Comparison of ENCODE assay signal across 7 mouse cellular contexts in the genomic region with DNA sequence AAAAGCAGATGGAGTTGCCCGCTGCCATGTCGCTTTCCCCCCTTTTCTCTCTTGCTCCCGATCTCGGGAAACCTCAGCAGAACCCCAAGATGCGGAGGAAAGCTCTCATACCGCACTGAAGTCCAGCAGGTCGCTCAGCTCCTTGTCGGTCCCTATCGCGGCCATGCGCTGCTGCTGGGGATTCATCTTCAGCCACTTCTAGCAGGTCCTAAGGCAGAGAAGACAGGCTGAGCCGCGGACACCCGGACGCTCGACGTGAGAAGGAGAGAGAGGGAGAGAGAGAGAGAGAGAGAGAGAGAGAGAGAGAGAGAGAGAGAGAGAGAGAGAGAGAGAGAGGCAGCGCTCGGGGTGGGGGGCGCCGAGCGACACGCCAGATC. TPM values are rescaled to one million over a fixed set of nuclear protein-coding genes. Genes with fewer than 3 reads are reported as not detected.
DNase-seq lines count a peak whose midpoint lies in the region; ATAC-seq lines count a peak whose summit lies in the region.

No protein-coding gene starts in this region.

- 0 out of 2 replicates have a peak, but pooled peaks have one; percentile 22 for ATAC-seq in embryonic facial prominence, embryonic 15.5 days (ENCODE audit: insufficient number of reproducible peaks, low FRiP score, low TSS enrichment, low read depth)
- ATAC-seq in heart, embryonic 14.5 days (ENCODE audit: insufficient number of reproducible peaks, insufficient read depth, low FRiP score, low read depth), result peak; percentile 15; the same call in 1 of the 2 replicates
- ATAC-seq in lung, embryonic 15.5 days (ENCODE audit: borderline replicate concordance, extremely low read depth, low FRiP score, low TSS enrichment), result peak; percentile 16; the same call in 1 of the 2 replicates

- H3K27me3 ChIP-seq in embryonic facial prominence, embryonic 15.5 days, result no peaks in the 10 kb centered on the region
- no peaks in the 10 kb centered on the region for H3K27me3 ChIP-seq in heart, embryonic 14.5 days (ENCODE audit: control insufficient read depth, insufficient read depth, low read length)
- no peaks in the 10 kb centered on the region for H3K27me3 ChIP-seq in lung, embryonic 15.5 days

- H3K9ac ChIP-seq in embryonic facial prominence, embryonic 15.5 days, result peak overlapping the region; percentile 100
- peak overlapping the region; percentile 100 for H3K9ac ChIP-seq in heart, embryonic 14.5 days (ENCODE audit: low read length)
- H3K9ac ChIP-seq in lung, embryonic 15.5 days, result peak overlapping the region; percentile 97

- peaks cover 3% of the 10 kb centered on the region; the same call in 1 of the 2 replicates for H3K36me3 ChIP-seq in embryonic facial prominence, embryonic 15.5 days
- H3K36me3 ChIP-seq in heart, embryonic 14.5 days (ENCODE audit: control insufficient read depth, insufficient read depth, low read length), result peaks cover 24% of the 10 kb centered on the region
- H3K36me3 ChIP-seq in lung, embryonic 15.5 days, result no peaks in the 10 kb centered on the region

- peak overlapping the region; percentile 61 for H3K4me2 ChIP-seq in embryonic facial prominence, embryonic 15.5 days (replicated peaks)
- peak overlapping the region; percentile 69 for H3K4me2 ChIP-seq in heart, embryonic 14.5 days (ENCODE audit: low read length)
- H3K4me2 ChIP-seq in lung, embryonic 15.5 days, result peak overlapping the region; percentile 88

- H3K9me3 ChIP-seq in embryonic facial prominence, embryonic 15.5 days (replicated peaks), result no peaks in the 10 kb centered on the region
- H3K9me3 ChIP-seq in heart, embryonic 14.5 days (ENCODE audit: control insufficient read depth, low read length), result no peaks in the 10 kb centered on the region
- no peaks in the 10 kb centered on the region for H3K9me3 ChIP-seq in lung, embryonic 15.5 days

- peak; percentile 57 for DNase-seq in ES-CJ7 (ENCODE audit: low read depth, low spot score)
- DNase-seq in adrenal gland, postnatal 4 days (ENCODE audit: low spot score in 2 of 2), result peak; percentile 4 to 25
- peak; percentile 26 to 60 for DNase-seq in kidney, postnatal 36 days
- peak; percentile 31 for DNase-seq in ovary, postnatal 10 days (ENCODE audit: low spot score)

- peaks cover 12% of the 10 kb centered on the region; the same call in 1 of the 2 replicates for H3K4me1 ChIP-seq in embryonic facial prominence, embryonic 15.5 days
- peaks cover 2 to 18% of the 10 kb centered on the region in 2 experiments; a peak in 3 of 4 replicates for H3K4me1 ChIP-seq in heart, embryonic 14.5 days (ENCODE audit: control insufficient read depth in 2 of 2, insufficient read depth in 2 of 2, low read length in 2 of 2)
- H3K4me1 ChIP-seq in lung, embryonic 15.5 days, result peaks cover 16% of the 10 kb centered on the region

- WGBS in embryonic facial prominence, embryonic 15.5 days, result under 1% methylated on average over 20 of the region's 23 CpGs
- WGBS in heart, embryonic 14.5 days, result under 1% methylated on average over 23 of the region's 23 CpGs
- 2% methylated on average over 17 of the region's 23 CpGs for WGBS in lung, embryonic 15.5 days

- peak overlapping the region; percentile 98 for H3K27ac ChIP-seq in embryonic facial prominence, embryonic 15.5 days (replicated peaks)
- peak overlapping the region; percentile 86 to 97 for H3K27ac ChIP-seq in heart, embryonic 14.5 days (replicated peaks in 1 of 2; ENCODE audit: control insufficient read depth in 1 of 2, insufficient read depth in 1 of 2, low read depth in 2 of 2, low read length in 2 of 2)
- peak overlapping the region; percentile 96 for H3K27ac ChIP-seq in lung, embryonic 15.5 days

- H3K4me3 ChIP-seq in embryonic facial prominence, embryonic 15.5 days (replicated peaks), result peak overlapping the region; percentile 79
- peak overlapping the region; percentile 92 to 100 for H3K4me3 ChIP-seq in heart, embryonic 14.5 days (ENCODE audit: control insufficient read depth in 1 of 2, insufficient read depth in 1 of 2, low read depth in 1 of 2, low read length in 2 of 2)
- peak overlapping the region; percentile 98 for H3K4me3 ChIP-seq in lung, embryonic 15.5 days

RNA-seq across cellular contexts. Expression of a gene that starts 1.1 kb away (rescaled TPM):
- total RNA-seq in adrenal gland, postnatal 4 days (2021), result 100 to 1,000 TPM; 120 TPM
- polyA plus RNA-seq in embryonic facial prominence, embryonic 15.5 days (2015; fragmentation: Nextera tagmentation; extraction: Ambion mirVana), result 104 and 112 TPM in 2 replicates
- polyA plus RNA-seq in heart, embryonic 14.5 days (2014; fragmentation: Nextera tagmentation; extraction: Ambion mirVana), result 35.2 and 35.9 TPM in 2 replicates
- 75.8 and 78.0 TPM in 2 replicates for polyA plus RNA-seq in lung, embryonic 15.5 days (2015; fragmentation: Nextera tagmentation; extraction: Ambion mirVana)

Comparison
In these comparisons a context has a peak if more than half of its experiments do, and no peak if none do; other contexts are left out.
1. Peak in every context shown above with its lines: DNase-seq, ATAC-seq, H3K4me3 ChIP-seq and H3K27ac ChIP-seq.